Mouse (Mus musculus): ENCODE results near the gene Olfr804.

The Olfr804 gene

DNA sequence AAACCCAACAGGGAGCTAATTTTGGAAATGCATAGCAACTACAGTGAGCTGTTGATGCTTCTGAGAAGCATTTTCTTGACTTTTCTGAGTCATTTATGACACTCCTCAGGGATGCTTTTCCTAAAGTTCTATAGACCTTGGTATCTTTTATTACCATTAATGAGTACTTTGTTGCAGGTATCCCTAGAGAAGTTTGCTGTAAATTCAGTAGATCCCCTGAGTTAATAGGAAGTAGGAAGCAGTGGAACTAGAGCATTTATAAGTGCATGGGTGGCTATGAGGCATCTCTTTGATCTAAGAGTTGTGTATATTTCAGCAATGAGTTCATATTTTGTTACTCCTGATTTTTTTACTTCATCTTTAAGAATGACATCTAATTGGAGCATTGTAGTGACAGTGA, at the start of gene Olfr804:
TSS of gene Olfr804 (plus strand) at position 301 of the 400 bp plus-strand sequence.
- DNase-seq (ENCODE audit: low spot score) = no peak

DNA sequence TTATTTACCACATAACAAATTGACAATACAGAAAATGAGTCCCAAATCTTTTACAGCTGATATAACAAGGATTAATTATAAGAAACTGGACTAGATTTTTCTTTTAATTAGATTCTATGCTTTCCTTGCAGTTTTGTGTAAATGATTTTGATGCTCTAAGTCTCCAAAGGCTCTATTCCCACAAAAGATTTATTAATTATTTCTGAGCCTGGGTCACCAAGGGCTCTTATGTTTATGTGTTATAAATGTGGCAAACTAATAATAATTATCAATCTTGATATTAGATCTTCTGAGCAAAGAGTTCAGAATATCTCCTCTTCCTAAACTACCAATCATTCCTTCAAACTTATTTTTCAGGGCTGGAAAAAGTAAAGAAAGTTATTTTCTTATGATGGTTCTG, 45.6 kb upstream of the Olfr804 start, which contains the start of gene Olfr800:
TSS of gene Olfr800 (plus strand) at position 301 of the 400 bp plus-strand sequence.
- DNase-seq (ENCODE audit: low spot score) = no peak

DNA sequence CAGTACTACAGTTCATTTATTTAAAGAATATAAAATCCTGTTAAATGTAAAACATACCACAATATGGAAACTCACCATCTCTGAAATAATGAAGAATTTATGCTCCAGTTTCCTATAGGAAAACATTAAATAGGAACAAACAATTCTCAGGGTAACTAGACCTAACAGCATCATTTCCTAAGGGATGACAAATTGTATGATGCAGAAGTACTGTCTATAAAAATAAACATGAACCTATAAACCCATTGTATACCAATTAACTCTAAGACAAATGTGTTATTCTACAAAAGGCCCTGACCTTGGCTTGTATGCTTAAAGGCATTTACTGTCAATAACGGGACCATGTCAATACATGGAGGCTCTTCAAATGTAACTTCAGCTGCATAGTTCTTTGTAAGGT, 29.2 kb upstream of the Olfr804 start, which contains the start of gene Olfr801:
TSS of gene Olfr801 (minus strand) at position 101 of the 400 bp plus-strand sequence.
- no peak for DNase-seq (ENCODE audit: low spot score)

DNA sequence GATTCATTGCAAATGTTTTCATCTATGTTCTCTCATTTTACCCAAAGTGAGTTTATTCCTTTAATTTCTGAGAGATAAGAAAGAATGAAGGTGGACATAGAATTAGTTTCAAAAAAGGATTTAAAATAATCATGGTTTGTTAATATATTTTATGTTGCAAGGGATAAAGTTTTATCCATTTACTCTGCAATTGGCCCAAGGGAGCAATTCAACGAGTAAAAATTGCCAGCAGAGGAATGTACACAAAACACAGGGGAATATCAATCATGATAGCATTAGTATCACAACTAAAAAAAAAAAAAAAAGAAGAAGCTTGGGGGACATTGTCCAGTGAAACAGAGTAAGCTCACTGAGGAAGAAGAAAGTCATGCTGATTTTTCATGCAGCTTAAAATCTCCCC, 14.9 kb upstream of the Olfr804 start, which contains the start of gene Olfr802:
TSS of gene Olfr802 (minus strand) at position 101 of the 400 bp plus-strand sequence.
- no peak for DNase-seq (ENCODE audit: low spot score)

DNA sequence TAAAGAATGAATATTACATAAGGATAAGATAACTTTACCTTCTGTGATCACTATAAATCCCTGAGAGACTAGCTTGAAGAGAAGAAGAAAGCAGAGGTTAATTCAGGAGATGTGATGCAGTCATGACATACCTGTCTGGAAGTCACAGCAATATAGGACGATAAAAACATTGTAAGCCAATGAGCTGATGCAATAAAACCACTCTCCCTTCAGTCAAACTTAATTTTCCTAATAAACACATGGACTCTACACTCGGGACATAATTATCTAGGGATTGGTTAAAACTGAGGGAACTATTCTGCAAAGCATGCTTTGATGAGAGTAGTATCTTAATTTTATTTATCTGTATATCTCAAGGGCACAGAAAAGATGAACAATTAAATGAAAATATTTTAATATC, 8.8 kb upstream of the Olfr804 start, which contains the start of gene Olfr803:
TSS of gene Olfr803 (minus strand) at position 101 of the 400 bp plus-strand sequence.
- DNase-seq (ENCODE audit: low spot score) = no peak

DNA sequence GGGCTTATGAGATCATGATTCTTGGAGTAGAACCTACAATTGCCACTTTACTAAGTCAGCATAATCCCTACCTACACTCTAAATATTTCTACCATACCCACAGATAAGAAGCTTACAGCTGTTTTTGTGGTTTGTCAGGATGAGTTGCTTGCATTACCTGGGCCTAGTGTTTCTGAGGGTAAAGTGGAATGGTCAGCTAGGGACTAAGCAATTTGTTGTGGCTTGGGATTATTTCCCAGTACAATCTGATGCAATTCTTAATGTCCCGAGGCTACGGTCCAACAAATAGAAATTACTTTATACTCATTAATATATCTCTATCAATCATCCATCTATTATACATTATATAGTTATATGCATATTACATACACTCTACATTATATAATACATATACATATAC, 26.3 kb downstream of the Olfr804 start, which contains the start of gene Olfr805:
TSS of gene Olfr805 (minus strand) at position 101 of the 400 bp plus-strand sequence.
- no peak for DNase-seq (ENCODE audit: low spot score)

DNA sequence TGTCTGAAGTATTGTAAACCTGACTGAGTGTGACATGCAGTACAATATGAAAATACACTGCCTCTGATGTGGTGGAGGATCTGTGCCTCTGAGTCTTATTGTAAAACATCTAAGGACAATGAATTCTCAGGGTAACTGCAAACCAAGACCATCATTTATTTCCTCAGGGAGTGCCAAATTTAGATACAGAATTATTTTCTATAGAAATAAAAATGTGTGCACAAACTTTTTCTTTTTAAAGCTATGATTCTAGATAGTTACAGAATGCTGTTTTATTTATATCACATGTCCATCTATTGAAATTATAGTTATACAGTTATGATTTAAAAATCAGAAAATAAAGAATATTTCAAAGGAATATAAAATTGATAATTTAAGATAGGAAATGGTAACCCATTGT, 38.8 kb downstream of the Olfr804 start, which contains the start of gene Olfr806:
TSS of gene Olfr806 (minus strand) at position 101 of the 400 bp plus-strand sequence.
- DNase-seq (ENCODE audit: low spot score) = no peak

DNA sequence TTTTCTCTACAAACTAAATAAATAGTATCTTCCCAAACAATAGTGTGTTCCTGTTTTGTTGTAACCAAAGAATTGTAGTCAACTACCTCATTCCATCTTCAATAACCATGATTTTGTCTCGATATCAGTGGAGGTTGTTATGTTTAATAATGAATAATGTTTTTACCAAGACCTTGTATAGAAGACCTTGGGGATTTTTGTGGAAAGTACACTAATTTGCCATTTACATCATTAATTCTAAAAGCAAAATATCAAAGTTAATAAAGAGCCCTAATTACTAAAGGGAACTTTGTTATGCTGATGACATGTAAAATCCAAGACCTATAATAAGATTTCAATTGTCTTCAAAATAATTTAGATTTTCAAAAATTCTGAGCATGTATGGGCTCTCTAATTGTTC, 54.7 kb downstream of the Olfr804 start, which contains the start of gene Olfr807:
TSS of gene Olfr807 (minus strand) at position 101 of the 400 bp plus-strand sequence.
- no peak for DNase-seq (ENCODE audit: low spot score)
